Mouse (Mus musculus) heart, postnatal 0 days (tissue): ENCODE measurements at regions not wholly inside any gene's neighbourhood (a gene's known extent, or its start where the extent isn't known, plus 50 kb on each side); places are given as distances from the start of the nearest gene placed in this dataset.

Source experiments
- CTCF ChIP-seq: IDR thresholded peaks from 2 replicates; pipeline ENCODE4 v1.5.1; 2016; ENCODE audit warnings: antibody characterized with exemption, control low read depth, low read depth
- EP300 ChIP-seq: IDR thresholded peaks from 2 replicates; pipeline ENCODE4 v1.6.1; 2016; ENCODE audit warnings: antibody characterized with exemption, low read depth

- TF ChIP-seq CTCF: no peak
- no peak for TF ChIP-seq EP300
Measured at GRCm38 (mm10) chr13:53053211-53053610, 72.3 kb upstream of the Nfil3 start.
